Mouse (Mus musculus) MN1 (cell line): Measurements from ENCODE around the gene Atp13a1.

Source experiments
- DNase-seq: peaks from one replicate; pipeline ENCODE4 v3.0.0-alpha.2; 2016; ENCODE audit warnings: low spot score

Atp13a1 gene

DNA sequence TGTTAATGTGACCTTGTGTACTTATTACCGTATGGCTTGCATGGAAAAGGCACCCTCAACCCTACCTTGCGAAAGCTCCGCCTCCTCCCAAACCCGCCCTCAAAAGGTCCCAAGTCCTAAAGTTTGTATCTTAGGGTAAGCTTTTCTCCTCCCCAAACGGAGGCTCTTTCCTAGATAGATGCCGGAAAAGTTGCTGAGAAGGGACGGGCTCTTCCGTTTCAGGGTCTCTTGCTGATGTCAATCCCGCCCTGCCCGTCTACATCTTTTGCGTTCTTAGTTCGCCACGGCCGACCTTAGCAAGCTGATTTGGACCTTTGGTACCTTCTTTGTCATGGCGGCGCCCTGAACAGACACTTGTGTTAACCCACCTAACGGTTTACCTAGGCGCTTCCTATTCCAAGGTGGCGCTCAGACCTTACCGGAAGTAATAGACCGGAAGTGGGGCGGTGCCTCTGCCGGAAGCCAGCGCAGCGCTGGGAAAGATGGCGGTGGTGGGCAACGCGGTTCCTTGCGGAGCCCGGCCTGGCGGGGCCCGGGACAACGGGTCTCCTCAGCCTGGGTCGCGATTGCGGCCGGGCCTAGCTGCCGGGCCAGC, at the start of gene Atp13a1, which contains the start of gene Zfp866:
Gene Atp13a1, plus strand, starts transcription at position 391 of the 595 bp plus-strand sequence.
Gene Zfp866, minus strand, starts transcription at position 406 of the 595 bp plus-strand sequence.
- DNase-seq = peak; percentile 92

DNA sequence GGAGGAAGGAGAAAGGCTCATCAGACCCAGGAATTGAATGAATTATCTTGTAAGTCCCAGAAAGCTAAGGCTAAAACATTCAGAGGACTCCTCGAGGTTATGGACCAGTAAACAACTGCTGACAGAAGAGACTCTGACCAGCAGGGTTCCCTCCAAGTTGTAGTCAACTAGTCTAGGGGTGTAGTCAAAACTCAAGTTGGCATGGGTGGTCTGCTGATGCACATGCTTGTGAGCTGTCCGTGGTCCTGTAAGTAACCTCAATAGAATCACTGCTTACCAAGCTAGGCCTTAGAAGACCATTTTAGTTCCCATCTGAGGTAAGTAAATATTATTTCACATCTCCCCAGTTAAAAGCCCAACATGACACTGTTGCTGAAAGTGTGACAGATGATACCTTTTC, 49.7 kb upstream of the Atp13a1 start:
- DNase-seq = no peak

DNA sequence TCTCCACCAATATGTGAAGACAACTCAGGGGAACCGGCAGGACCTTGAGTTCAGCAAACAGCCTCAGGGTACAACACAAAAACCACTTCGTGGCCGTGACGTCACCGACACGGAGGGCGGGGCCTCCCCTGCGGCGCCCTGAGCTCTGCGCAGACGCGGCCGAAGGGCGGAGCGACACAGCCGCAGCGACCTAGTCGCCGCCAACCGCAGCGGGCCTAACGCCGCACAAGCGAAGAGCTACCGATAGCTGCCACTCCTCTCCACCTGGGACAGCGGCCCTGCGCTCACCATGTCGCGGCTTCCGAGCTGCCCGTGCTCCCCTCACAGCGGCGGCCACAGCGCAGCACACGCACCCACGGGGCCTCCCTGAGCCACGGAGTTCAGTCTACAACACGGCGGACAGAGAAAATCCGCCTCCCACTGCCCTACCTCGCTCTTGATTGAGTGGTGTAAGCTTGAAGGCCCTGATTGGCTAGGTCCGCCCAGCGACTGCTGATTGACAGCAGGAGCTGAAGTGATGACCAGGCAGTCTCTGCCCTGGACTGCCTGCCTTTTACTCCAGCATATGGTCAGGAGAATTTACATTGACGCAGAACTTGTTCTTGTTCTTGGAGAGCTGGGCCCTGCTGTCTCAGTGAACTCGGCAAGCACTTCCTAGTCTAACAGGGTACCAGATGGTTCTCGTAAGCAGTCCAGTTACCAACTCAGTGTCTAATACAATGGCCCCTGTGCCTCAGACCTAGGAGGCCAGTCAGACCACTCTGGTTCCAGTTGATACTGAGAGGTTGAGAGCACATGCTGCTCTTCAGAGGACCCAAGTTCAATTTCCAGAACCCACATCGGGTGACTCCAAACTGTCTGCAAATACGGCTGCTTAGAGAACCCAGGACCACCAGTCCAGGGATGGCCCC, 41.2 kb upstream of the Atp13a1 start, which contains the start of gene Zfp963:
Gene Zfp963, minus strand, starts transcription at position 427 of the 911 bp plus-strand sequence.
- DNase-seq = peak; percentile 97

DNA sequence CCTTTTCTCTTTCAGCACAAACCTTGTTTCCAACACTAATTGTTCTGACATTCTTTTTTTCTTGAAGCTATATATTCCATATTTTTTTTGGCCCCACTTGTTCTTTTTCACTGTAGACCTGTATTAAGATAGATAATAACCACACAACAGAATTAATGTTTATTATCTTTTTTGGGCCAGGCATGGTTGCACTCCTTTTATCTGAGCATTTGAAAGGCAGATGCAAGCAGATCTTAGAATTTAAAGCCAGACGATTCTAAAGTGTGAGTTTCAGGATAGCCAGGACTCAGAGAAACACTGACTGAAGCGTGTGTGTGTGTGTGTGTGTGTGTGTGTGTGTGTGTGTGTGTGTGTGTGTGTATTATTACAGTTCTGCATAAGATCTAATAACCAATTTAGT, 38.5 kb upstream of the Atp13a1 start:
- no peak for DNase-seq

DNA sequence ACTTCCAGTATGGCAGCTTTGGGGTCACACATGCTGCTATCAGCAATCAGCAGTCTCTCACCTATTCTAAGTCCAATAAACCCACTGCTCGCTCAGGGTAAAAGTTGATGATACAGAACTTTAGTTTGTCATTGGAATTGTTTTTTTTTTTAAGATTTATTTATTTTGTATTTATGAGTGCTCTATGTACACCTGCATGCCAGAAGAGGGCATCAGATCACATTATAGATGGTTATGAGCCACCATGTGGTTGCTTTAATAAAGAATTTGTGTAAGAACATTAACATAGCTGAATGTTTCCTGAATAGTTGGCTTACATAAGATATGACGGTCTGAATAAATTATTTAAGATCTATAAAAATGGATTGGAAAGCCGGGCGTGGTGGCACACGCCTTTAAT, 32.6 kb upstream of the Atp13a1 start:
- DNase-seq = no peak

DNA sequence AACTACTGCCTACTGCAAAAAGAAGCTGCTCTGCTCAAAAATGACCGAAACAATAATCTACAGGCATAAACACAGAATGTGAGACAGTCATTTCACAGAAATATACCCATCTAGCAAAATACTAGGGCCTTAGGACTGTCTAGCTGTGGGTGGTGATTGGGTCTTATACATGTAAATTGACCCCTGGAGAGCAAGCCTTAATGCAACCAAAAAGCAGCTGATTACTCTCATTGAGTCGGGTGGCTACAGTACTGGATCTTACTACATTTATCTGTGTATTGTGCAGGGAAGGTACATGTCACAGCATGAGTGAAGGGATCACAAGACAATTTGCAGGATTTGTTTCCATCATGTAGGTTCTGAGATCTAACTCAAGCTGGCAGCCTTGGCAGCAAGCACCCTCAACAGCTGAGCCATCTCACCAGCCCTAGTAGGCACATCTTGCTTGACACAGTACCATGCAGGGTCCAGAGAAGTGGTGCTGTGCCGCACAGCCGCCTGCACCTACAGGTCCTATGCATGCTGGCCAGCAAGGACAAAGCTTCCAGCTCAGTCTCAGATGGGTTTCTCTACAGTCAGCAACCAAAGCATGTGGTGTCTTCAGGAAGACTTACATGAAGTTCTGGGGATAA, 29.0 kb upstream of the Atp13a1 start:
- DNase-seq = no peak

DNA sequence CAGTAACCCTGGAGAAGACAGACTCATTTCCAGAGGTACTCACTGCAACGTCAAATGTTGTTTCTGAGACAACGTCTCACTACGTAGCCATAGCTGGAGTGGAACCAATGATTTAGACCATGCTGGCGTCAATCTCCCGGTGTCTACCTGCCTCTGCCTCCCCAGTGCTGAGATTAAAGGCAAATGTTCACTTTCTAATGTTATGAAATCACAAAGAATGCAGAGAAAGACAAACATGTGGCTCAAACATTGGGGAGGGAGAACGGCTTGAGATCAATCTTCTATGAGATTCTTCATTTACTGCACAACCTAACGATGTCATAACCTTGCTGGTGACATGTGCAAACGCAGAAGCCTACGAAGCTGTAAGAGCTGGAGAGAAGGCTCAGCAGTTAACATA, 19.7 kb upstream of the Atp13a1 start:
- no peak for DNase-seq

DNA sequence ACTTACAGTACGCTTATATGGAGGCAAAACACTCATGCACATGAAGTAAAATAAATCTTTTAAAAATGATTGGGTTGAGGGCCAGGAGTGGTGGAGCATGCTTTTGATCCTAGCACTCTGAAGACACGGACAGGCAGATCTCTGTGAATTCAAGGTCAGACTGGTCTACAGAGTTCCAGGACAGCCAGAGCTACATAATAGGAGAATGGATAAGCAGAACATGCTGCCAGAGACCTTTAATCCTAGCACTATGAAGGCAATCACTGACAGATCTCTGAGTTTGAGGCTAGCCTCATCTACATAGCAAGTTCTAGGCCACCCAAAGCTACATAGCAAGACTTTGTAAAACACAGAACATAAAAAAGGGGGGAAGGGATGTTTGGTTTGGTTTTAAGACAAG, 18.9 kb upstream of the Atp13a1 start:
- DNase-seq = no peak

DNA sequence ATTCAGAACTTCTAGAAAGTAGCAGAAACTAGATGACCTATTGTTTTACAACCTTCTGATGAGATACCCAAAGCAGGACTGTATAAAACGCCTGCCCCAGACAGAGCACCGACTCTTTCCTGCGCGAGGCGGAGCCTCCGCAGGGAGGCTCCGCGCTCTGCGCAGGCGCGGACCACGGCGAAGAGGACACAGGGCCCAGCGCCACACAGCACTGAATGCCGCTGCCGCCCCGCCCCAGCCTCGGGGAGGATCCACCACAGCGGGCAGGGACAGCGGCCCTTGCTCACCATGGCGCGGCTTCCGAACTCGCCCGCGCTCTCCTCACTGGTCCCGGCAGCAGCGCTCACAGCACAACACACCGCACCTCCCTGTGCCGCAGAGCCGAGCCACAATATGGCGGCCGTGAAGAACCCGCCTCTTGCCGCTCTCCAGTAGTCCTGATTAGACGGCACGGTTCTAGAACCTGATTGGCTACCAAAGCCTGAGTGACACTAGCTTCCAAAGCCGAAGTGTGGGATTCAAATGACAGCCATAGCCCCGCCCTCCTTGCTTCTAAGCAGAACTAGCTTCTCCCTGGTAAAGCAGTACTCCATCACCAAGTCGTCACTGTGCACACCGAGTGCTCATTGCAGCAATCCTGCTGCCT, 16.3 kb upstream of the Atp13a1 start, which contains the start of gene Gm20422:
Gene Gm20422, minus strand, starts transcription at position 384 of the 646 bp plus-strand sequence.
- peak; percentile 99 for DNase-seq

DNA sequence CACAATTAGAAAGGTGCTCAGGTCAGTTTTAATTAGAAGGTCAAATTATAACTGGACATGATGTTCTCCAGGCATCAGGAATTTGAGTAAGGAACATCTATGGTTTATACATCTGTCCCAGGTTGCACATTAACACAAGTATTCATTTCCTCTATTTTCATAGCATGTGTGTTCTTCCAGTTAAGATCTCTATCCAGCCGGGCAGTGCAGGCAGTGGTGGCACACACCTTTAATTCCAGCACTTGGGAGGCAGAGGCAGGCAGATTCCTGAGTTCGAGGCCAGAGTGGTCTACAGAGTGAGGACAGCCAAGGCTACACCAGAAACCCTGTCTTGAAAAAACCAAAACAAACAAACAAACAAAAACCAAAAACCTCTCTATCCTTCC, 15.8 kb upstream of the Atp13a1 start:
- DNase-seq = no peak

DNA sequence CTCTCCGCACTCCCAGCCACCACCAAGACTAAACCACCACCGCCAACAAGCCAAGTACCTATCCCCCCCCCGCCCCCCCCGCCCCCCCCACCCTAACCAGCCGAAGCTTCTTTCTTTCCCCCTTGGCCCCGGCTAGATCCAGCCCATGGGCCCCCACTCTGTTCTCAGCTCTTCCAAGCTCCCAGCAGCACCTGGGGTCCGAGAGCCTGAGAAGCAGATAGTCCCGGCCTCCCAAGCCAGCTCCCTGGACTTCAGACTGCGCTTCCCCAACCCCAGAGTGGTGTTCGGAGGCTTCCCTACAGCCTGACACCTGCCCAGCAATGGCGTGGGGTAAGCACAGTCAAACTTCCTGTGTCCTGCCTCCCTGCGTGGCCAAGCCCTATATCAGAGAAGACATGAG, 13.9 kb upstream of the Atp13a1 start:
- no peak for DNase-seq

DNA sequence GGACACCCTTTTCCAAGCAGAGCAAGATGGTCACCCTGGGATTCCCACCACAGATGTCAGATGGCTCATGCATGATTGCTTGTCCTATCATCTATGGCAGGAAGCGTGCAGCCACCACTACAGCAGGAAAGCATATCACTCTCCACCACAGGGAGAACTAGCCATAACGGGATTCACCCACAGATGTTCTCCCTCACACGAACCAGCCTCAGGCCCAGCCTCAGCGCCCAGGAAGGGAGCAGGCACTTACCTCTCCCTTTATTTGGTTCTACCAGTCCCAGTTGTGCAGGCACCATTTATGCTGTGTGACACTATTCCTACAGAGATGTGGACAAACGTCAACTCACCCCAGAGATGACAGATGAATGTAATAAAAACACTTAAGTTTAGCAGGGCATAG, 1.9 kb upstream of the Atp13a1 start:
- DNase-seq = no peak

DNA sequence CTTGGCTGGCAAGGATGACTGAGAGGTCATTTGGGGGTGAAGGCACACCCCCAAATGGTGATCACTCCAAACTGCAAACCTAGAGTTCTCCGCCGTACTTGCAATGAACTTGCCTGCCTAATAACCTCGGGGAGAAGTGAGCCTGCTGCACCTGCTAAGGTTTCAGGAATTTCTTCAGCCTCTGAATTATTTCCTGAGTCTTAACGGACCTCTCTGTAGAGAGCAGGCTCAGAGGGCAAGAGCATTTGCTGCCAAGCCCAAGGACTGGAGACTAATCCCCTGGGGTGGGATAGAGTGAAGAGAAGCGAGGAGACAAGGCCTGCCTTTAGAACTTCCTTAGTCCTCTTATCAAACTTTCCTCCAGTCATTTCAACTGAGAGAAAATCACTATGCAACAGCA, 1.2 kb upstream of the Atp13a1 start:
- no peak for DNase-seq

DNA sequence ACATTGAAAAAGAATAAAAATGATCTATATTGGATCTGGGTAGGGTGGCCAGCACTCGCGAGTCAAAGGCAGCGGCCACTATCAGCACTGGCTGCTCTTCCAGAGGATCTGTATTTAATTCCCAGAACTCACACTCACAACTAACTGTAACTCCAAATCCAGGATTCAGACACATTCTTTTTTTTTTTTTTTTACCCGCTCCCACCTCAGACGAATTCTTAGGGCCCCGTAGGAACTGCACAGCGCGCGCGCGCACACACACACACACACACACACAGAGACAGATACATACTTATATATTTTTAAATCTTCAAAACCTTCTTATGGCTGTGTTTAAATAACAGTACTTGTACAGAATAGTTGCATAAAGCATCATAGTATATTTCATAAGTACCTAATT, 599 bp upstream of the Atp13a1 start:
- no peak for DNase-seq

DNA sequence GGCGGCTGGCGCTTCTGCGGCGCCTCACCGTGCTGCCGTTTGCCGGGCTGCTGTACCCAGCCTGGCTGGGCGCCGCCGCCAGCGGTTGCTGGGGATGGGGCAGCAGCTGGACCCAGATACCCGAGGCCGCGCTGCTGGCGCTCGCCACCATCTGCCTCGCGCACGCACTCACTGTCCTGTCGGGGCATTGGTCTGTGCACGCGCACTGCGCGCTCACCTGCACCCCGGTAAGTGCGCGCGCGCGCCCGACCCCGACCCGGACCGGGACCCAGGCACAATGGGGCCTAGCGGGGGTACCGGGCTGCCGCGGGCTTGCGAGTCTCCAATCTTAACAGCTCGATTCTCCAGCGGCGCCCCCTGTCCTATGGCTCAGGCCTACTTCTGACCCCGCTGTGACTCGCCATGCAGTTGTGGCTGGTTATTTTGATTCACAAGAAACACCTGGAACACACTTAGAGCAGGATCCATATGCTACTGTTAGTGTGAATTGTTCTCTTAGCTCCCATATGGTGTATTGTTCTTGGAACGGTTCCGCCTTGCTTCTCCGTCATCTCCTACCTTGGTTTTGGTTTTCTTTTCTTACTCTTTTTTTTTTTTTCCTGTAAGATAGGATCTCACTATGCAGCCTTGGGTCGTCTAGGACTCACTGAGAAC, 579 bp downstream of the Atp13a1 start:
- DNase-seq = peak; percentile 51

DNA sequence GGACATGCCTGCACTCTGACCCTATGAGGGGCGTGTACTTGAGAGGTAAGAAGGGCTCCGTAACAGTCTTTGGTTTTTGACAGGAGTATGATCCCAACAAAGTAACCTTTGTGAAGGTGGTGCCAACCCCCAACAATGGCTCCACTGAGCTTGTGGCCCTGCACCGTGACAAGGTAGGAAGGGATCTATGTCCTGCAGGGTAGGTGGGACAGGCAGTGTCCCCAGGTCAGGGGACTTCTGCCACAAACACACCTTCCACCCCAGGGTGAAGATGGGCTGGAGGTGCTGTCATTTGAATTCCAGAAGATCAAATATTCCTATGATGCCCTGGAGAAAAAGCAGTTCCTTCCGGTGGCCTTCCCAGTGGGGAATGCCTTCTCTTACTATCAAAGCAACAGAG, 2.7 kb downstream of the Atp13a1 start:
- DNase-seq = no peak

DNA sequence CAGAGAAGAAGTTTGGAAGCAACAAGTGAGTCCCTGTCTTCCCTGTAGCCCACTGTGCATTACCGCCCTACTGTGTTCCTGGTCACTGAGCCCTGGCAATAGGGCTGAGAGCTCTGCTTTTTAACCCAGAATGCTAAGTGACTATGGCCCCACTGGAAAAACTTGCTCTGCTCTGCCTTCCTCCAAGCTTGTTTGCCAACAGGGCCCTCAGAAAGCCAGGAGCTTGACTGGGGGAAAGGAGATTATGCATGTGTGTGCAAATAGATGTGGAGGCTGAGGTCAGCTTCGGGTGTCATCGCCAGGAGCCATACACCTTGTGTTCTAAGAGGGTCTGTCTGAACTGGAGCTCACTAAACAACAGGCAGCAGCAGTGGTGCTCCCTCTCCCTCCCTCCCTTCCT, 3.1 kb downstream of the Atp13a1 start:
- no peak for DNase-seq

DNA sequence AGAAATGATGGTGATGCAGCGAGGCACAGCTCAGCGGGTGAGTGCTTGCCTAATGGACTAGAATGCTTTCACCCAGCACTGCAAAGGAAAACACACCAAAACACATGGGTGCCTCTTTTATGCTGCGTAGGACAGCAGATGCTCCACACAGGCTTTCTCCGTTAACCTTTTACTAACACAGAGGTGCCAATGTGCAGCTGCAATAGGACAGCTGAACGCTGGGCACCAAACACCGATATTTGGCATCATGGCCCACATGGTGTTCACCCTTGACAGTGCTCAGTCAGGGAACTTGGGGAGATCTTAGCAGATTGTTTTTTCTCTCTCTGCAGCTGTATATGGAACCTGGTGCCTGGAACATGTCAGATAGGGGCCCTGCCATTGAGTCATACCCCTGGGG, 3.9 kb downstream of the Atp13a1 start:
- DNase-seq = no peak

DNA sequence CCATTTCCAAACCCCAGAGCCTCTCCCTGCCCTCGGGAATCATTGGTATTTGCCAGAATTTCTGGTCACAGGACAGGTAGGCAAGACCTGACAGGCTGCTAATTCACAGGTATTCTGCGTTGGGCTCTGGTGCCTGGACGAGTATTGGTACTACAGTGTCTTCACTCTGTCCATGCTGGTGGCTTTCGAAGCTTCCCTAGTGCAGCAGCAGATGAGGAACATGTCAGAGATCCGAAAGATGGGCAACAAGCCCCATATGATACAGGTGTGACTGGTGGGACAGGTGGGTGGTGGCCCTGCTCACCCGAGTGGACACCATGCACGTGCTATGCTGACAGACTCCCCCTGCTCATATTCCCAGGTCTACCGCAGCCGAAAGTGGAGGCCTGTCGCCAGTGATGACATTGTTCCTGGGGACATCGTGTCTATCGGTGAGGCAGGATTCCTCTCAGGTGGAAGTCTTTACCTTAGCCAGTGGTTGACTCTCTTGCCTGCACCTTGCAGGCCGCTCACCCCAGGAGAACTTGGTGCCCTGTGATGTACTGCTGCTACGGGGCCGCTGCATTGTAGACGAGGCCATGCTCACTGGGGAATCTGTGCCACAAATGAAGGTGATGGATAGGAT, 5.9 kb downstream of the Atp13a1 start:
- DNase-seq = no peak

DNA sequence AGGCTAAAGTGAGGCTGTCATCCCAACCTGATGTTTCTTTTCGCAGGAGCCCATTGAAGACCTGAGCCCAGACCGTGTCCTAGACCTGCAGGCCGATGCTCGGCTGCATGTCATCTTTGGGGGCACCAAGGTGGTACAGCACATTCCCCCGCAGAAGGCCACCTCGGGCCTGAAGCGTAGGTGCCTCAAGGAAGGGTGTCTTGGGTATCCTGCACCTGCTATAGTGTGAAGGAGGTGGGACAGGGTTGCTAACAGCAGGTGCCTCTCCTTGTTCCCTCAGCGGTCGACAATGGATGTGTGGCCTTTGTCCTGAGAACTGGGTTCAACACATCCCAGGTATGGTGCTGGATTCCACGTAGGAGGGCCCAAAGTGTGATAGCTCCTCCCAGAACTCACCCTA, 6.7 kb downstream of the Atp13a1 start:
- no peak for DNase-seq

DNA sequence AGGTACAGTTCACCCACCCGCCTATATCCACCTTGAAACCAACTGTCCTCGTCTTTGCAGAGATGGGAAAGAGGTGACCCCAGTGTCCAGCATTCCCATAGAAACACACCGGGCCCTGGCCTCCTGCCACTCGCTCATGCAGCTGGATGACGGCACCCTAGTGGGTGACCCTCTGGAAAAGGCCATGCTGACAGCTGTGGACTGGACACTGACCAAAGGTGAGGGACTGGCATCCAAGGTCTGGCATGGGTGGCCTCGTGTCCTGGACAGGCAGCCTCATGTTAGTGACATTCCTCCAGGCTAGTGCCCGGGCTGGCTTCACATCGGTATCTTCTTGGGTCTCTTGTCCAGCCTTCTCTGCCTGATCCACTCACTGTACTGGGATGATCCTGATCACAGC, 8.3 kb downstream of the Atp13a1 start:
- no peak for DNase-seq
